Mouse (Mus musculus) ES-Bruce4 (cell line): ENCODE measurements around the gene Rap1gap2. TPM values are rescaled to one million over a fixed set of nuclear protein-coding genes. Genes with fewer than 3 reads are reported as not detected.

Source experiments
- H3K27ac ChIP-seq: 2 replicates; pipeline ENCODE4 v1.5.1; 2012; ENCODE audit warnings: low read length, inconsistent platforms; ENCODE audit not compliant: insufficient read depth
- H3K27me3 ChIP-seq: 2 replicates; pipeline ENCODE4 v1.6.1; 2012; ENCODE audit warnings: mild to moderate bottlenecking, low read length, inconsistent platforms; ENCODE audit not compliant: control insufficient read depth, poor library complexity, insufficient read depth, severe bottlenecking
- H3K36me3 ChIP-seq: 2 replicates; pipeline ENCODE4 v1.6.1; 2012; ENCODE audit warnings: inconsistent platforms, mild to moderate bottlenecking, low read length, moderate library complexity; ENCODE audit not compliant: control insufficient read depth, poor library complexity, insufficient read depth, severe bottlenecking
- H3K4me1 ChIP-seq: one replicate; pipeline ENCODE4 v1.8.1; 2011; ENCODE audit warnings: low read length; ENCODE audit not compliant: control insufficient read depth, insufficient read depth
- H3K4me3 ChIP-seq: 2 replicates; pipeline ENCODE4 v1.5.1; 2011; ENCODE audit warnings: low read depth, mild to moderate bottlenecking, low read length
- H3K9ac ChIP-seq: 2 replicates; pipeline ENCODE4 v1.6.1; 2012; ENCODE audit warnings: low read depth, mild to moderate bottlenecking, inconsistent platforms; ENCODE audit not compliant: poor library complexity, severe bottlenecking
- H3K9me3 ChIP-seq: replicated peaks from 2 replicates; pipeline ENCODE4 v1.6.1; 2012; ENCODE audit warnings: mild to moderate bottlenecking, low read length, inconsistent platforms; ENCODE audit not compliant: control insufficient read depth, poor library complexity, insufficient read depth, severe bottlenecking
- CTCF ChIP-seq: IDR thresholded peaks from one replicate; pipeline ENCODE4 v1.8.1; 2011; ENCODE audit warnings: low read depth, low read length
- EP300 ChIP-seq: IDR thresholded peaks from 2 replicates; pipeline ENCODE4 v1.6.1; 2011; ENCODE audit warnings: low read depth, low read length; ENCODE audit not compliant: insufficient read depth
- POLR2A ChIP-seq: IDR thresholded peaks from one replicate; pipeline ENCODE4 v1.8.1; 2011; ENCODE audit warnings: low read length; ENCODE audit not compliant: insufficient read depth
- polyA plus RNA-seq: library from polyadenylated mRNA; stranded (reverse); fragments of >200 nt; gene quantifications from 2 replicates; pipeline ENCODE4 v1.2.4, GENCODE M21; 2011; ENCODE audit warnings: low read depth; ENCODE audit not compliant: missing spikeins, insufficient read depth, insufficient read length

Gene Rap1gap2
- polyA plus RNA-seq, 1 experiment = 5.7 TPM

DNA sequence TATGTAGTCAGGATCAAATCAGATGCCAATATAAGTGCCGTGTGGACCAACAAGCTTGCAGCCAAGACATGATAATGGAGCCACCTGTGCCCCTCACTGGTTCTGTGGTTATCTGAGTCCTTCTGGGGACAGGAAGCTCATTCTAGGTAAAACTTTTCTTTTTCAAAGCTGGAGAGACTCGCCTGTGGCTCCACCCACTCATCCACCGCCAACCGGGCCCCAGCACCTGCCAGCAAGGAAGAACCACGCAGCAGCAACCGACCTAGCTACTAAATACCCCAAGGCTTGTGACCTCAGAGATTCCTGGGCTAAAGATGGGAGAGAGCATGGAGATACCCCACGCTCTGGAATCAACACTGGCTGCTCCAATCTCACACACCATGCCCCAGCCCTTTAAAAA lies 205.5 kb downstream of the Rap1gap2 start:
- no peaks in the 10 kb centered on the region for H3K36me3 ChIP-seq
- H3K9me3 ChIP-seq = no peaks in the 10 kb centered on the region
- no peaks in the 10 kb centered on the region for H3K27me3 ChIP-seq
- no peak overlapping the region for H3K27ac ChIP-seq
- H3K9ac ChIP-seq = no peak overlapping the region
- no peak overlapping the region for H3K4me3 ChIP-seq
- no peak for TF ChIP-seq EP300
- no peaks in the 10 kb centered on the region for H3K4me1 ChIP-seq

DNA sequence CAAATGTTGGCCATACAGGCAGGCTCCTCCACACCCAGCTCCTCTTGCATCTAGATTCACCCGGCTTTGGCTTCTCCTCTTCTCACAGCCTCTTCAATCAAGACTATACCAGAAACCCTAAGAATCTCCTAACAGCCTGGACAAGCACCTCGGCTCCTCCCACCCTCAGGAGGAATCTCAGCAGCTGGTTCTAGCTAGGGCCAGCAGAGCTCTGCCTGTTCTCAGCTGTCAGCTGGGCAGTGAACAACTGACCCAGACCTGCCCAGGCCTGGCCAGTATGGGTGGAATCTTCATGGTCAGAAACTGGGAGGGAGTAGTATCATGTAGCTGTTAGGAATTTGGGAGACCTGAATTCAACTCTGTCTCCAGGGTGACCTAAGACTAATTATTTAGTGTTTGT lies 206.5 kb downstream of the Rap1gap2 start:
- H3K36me3 ChIP-seq = no peaks in the 10 kb centered on the region
- no peak for TF ChIP-seq EP300
- no peak for TF ChIP-seq CTCF
- no peaks in the 10 kb centered on the region for H3K27me3 ChIP-seq
- no peak overlapping the region for H3K27ac ChIP-seq
- no peak overlapping the region for H3K9ac ChIP-seq
- H3K4me1 ChIP-seq = no peaks in the 10 kb centered on the region
- H3K4me3 ChIP-seq = no peak overlapping the region
- no peaks in the 10 kb centered on the region for H3K9me3 ChIP-seq

DNA sequence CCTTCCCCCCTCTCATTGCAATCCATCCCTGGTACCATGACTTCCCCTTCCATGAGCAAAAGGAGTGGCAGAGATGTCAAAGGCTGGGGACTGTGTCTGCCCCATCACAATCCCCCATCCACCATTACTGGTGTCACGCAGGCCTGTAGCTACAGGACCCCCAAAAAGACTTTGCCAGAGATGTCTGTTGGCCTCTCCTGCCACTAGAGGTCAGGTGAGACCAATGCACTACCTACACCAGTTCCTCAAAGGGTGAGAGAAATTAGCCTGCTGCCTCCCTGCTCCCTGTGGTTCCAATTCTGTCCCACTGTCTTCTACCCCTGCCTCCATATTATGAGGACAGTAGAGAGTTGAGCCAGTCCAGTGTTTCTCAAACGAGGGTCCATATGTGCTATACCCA lies 208.6 kb downstream of the Rap1gap2 start:
- Histone ChIP-seq H3K4me3 (no peak overlapping the region), H3K4me1 (no peaks in the 10 kb centered on the region), H3K27ac (no peak overlapping the region), H3K9me3 (no peaks in the 10 kb centered on the region), H3K9ac (no peak overlapping the region), H3K36me3 (no peaks in the 10 kb centered on the region), H3K27me3 (no peaks in the 10 kb centered on the region)
- TF ChIP-seq EP300 = no peak
- peak; percentile 40 for TF ChIP-seq CTCF
- no peak for TF ChIP-seq POLR2A

DNA sequence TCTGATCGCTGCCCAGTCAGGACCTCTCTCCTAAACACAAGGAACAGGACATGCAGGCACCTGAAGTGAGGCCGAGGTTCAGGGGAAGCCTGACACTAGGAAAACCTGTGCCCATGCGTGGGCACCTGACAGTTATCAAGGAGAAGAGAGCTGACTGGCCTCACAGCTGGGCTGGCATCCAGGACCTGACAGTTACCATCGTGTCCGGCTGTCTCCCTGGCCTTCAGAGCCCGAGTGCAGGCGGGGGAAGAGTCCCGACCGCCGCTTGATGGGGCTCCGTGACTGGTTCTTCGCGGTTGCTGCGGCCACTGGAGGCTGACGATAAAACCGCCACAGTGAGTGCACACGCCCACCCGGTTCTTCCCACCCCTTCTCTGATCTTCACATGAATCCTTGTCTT lies 215.1 kb downstream of the Rap1gap2 start:
- H3K9me3 ChIP-seq = no peaks in the 10 kb centered on the region
- H3K36me3 ChIP-seq = no peaks in the 10 kb centered on the region
- no peaks in the 10 kb centered on the region for H3K4me1 ChIP-seq
- no peak overlapping the region for H3K4me3 ChIP-seq
- no peak overlapping the region for H3K27ac ChIP-seq
- H3K9ac ChIP-seq = no peak overlapping the region
- no peak for TF ChIP-seq POLR2A
- TF ChIP-seq EP300 = no peak
- TF ChIP-seq CTCF = no peak
- H3K27me3 ChIP-seq = no peaks in the 10 kb centered on the region

DNA sequence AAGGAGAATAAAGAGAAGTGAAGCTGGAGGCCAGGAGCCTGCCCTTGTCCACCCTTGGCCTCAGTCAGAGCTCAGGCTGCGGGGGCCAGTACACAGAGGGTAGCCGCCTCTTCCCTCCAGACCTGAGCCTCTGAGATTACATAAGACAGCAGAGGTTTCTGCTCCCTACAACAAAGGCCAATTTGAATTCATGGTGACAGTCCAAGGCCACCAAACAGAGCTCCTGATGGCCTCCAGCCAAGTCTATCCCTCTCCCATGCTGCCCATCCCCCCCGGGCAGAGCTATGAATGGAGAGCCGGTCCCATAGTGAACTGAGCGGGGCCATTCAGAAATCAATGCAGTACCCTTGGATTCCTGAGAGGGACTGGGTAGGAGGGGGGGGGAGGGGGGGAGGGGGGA lies 217.2 kb downstream of the Rap1gap2 start:
- no peak overlapping the region for H3K27ac ChIP-seq
- H3K4me1 ChIP-seq = no peaks in the 10 kb centered on the region
- no peaks in the 10 kb centered on the region for H3K27me3 ChIP-seq
- H3K9me3 ChIP-seq = no peaks in the 10 kb centered on the region
- H3K4me3 ChIP-seq = no peak overlapping the region
- TF ChIP-seq CTCF = no peak
- no peak for TF ChIP-seq EP300
- TF ChIP-seq POLR2A = no peak
- H3K36me3 ChIP-seq = no peaks in the 10 kb centered on the region
- no peak overlapping the region for H3K9ac ChIP-seq

DNA sequence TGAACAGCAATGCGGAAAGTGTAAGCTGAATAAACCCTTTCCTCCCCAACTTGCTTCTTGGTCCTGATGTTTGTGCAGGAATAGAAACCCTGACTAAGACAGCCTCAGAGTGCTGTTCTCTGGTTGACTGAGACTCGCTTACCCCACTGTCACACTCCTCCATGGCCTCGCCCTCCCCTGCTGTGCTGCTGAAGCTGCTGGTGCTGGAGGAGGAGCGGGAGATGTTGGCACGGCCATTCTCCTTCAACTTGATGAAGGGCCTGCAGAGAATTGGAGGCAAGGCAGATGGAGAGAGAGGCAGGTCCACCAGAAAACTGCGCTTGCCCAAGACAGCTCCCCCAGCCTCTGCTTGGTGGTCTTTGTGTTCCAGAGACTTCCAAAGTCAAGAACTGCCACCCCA lies 217.8 kb downstream of the Rap1gap2 start:
- no peak overlapping the region for H3K9ac ChIP-seq
- no peak for TF ChIP-seq EP300
- no peak for TF ChIP-seq POLR2A
- TF ChIP-seq CTCF = no peak
- no peak overlapping the region for H3K27ac ChIP-seq
- no peaks in the 10 kb centered on the region for H3K36me3 ChIP-seq
- H3K4me3 ChIP-seq = no peak overlapping the region
- no peaks in the 10 kb centered on the region for H3K9me3 ChIP-seq
- no peaks in the 10 kb centered on the region for H3K4me1 ChIP-seq
- H3K27me3 ChIP-seq = no peaks in the 10 kb centered on the region

DNA sequence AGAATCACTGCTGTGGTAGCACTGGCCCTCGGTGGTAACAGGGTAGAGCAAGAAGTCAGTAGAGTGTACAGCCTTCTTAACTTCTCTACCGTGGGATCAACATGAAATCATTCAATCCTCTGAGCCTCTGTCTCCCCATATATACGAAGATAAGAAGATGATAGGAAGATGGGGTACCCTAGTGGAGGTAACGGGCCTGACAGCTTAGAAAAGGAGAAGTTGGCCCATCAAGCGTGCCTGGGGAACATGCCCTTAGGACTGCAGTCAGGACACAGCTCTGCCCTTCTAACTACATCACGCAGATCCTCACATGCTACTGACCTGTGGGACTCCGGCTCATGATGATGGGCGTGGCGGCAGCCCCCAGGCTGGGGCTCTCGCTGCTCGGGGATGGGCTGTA lies 218.8 kb downstream of the Rap1gap2 start:
- H3K27ac ChIP-seq = no peak overlapping the region
- no peaks in the 10 kb centered on the region for H3K4me1 ChIP-seq
- H3K4me3 ChIP-seq = no peak overlapping the region
- TF ChIP-seq EP300 (no peak), POLR2A (no peak), CTCF (no peak)
- H3K27me3 ChIP-seq = no peaks in the 10 kb centered on the region
- no peaks in the 10 kb centered on the region for H3K9me3 ChIP-seq
- H3K36me3 ChIP-seq = no peaks in the 10 kb centered on the region
- no peak overlapping the region for H3K9ac ChIP-seq
